Mouse (Mus musculus) heart, postnatal 10 days (tissue): ENCODE measurements around the gene Nr2e3. TPM values are rescaled to one million over a fixed set of nuclear protein-coding genes. Genes with fewer than 3 reads are reported as not detected.
"Not testable (repeated sequence)": the region's sequence is repeated elsewhere in the genome, so short reads cannot be mapped to it uniquely, and the experiment has no call there.

Experiments
- DNase-seq, 2 experiments: peaks; one replicate each; pipeline ENCODE4 v3.0.0; 2021
- intact Hi-C: fragments of 180-260 bp; cut with DNase I; formaldehyde crosslinking; loops from one replicate; pipeline ENCODE4 v1.15.1; 2025
- total RNA-seq, 2 experiments: library from RNA; stranded (reverse); gene quantifications; 2 replicates each; pipeline ENCODE4 v1.2.3; 2021

Nr2e3 gene
- not detected for total RNA-seq

DNA sequence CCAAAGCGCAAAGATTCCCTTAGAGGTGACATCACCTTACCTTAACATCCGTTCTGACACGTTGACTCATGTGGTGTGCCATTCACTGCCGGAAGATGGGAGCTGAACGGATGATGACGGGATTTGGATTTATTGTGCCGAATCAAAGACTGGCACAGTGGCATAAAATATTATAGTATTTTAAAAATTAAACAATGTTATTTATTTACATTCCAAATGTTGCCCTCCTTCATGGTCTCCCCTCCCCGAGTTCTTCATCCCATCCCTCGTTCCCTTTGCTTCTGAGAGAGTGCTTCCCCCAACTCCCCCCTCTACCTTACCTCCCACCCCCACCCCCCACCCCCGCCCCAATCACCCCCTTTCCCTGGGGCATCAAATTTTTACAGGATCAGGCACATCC is at the start of gene Nr2e3:
Gene Nr2e3, minus strand, starts transcription at position 101 of the 400 bp plus-strand sequence.
- DNase-seq = no peak
- intact Hi-C loops = loop anchor here (5.0 kb wide), 1 partner anchor 277 kb away; no protein-coding TSS in a partner anchor

DNA sequence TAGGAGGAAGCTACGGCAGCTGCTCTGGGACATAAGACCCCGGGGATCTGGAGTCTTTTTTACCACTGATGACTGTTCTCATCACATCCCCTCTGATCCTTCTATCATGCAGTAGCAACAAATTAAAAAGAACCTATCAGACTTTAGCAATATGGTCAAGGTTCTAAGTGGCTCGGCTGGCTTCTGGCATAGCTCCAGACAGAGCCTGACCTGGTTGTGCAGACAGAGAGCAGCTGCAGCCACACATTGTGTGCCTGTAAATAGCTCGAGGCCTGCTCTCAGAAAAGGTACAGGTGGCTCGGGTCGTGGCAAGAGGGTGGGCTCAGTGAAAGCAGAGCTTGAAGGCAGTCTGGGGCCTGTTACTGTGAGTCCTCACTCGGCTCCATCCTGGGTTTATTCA is 48.5 kb upstream of the Nr2e3 start:
- intact Hi-C loops = no loop called here
- DNase-seq = peak; percentile 11 to 15

DNA sequence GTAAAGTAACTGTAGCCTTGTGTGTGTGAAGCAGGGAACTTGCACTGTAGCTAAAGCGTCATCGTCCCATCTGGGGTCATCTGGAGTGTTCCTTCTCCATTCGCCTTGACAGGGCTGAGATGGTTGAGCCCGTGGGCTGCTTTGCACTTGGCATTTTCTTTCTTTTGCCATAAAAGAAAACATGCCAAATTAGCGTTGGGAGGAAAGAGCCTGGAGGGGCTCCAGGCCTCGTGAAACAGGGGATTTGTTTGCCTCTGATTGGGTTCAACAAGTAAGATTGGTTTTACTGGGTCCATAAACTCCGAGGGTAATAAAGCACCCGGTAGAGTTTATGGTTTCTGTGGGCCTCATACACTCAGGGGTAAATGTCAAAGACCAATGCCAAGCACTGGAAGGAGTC is 41.9 kb upstream of the Nr2e3 start:
- intact Hi-C loops = no loop called here
- DNase-seq = no peak

DNA sequence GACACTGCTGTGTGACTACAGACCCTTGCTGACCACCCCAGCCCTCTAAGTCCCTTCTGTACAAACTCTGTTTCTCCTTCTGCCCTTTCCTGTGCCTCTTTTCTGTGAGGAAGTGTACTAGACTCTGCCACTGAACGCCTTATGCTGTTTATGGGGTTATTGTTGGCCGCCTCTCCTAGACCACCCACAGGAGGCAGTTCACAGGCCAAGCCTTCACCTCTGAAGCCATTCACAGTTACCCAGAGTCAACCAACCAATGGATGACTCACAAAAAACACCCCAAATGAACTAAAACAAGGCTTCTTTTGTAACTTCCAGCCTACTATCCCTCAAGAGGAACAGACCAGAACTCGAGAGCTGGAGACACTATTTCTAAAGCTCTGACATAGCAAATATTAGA is 41.0 kb upstream of the Nr2e3 start:
- no peak for DNase-seq

DNA sequence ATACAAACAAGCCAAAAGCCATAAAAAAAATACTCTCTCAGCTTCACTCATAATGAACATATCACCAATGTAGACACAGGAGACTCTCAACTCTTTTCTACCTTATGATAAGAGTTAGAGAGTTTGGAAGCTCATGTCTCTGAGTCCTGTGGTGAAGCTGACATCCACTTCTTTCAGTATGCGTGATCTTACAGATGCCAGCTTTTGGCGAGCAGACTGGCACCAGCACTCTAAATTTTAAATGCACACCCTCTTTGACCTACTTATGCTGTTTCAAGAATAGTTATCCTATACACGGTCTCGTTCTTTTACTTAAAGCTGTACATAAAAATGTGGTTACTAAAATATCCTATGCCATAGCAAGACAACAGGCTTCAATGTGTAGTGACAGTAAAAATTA is 37.3 kb upstream of the Nr2e3 start:
- no peak for DNase-seq
- intact Hi-C loops = no loop called here

More for the DNA sequence above, 41.0 kb upstream of the Nr2e3 start:
- intact Hi-C loops = no loop called here

DNA sequence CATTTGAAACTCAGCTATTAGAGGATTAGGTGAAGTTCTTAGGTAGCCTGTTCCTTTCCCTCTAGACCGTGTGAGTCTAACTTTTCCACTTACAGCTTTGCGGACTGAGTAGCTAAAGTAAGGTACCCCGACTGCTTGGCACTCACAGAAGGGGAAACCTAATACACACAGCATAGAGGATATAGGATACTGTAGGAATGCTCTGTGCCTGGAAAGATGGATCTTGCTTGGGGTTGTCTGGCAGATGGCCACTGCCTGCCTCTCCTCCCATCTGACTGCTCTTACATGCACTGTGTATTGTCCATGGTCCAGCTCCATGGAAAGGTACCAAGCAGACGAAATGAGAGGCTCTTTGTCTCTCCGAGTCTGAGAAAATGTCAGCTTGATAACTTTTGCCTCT is 30.9 kb upstream of the Nr2e3 start:
- no peak for DNase-seq
- intact Hi-C loops = no loop called here

DNA sequence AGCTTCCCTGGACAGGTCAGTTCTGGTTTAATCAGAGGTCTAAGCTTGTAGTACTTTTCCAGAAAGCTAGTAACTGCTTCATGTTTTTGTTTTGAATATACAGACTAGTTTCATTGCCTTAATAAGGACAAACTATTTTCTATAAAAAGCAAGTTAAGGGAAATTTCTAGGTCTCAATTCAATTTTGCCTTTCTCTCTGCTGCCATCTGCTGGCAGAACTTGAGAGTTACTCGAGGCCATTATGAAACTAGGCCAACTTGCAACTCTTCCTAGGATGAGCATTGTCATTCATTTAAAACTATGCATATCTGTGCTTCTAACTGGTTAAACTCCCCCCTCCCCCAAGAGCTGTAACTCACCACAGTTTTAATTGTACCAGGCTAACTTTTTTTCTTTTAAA is 29.4 kb upstream of the Nr2e3 start:
- peak; percentile 66 to 81 for DNase-seq
- intact Hi-C loops = loop anchor here (1.0 kb wide), 1 partner anchor 31 kb away; no protein-coding TSS in a partner anchor

DNA sequence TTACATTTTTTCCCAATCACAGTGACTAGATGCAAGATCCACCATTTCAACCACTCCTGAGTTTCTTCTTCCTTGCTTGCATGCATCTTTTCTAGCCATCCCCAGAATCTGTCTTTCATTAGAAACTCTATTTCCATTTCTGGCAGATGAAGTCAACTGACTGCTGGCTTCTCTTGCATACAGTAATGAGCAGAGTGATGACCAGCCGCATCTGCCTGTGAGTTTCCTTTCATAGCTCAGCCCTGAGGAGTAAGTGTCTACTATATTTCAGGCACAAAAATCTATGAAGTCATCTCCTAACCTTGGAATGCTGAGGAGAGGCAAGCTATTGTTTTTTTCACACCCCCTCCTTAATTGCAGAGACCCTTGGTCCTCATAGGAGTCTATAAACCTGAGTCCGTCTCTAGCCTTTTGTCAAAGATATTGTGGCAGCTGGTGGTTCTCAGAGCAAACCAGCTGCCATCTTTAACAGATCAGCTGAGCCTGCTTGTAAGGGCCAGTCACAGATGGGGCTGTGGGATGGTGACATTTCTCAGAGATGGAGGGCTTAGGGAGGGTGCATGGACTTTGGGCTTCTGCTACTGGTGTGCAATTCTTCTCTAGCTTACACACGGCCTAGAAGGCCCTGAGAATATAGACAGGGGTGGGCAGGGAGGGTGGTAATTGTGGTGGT is 25.6 kb upstream of the Nr2e3 start:
- intact Hi-C loops = no loop called here
- no peak for DNase-seq

DNA sequence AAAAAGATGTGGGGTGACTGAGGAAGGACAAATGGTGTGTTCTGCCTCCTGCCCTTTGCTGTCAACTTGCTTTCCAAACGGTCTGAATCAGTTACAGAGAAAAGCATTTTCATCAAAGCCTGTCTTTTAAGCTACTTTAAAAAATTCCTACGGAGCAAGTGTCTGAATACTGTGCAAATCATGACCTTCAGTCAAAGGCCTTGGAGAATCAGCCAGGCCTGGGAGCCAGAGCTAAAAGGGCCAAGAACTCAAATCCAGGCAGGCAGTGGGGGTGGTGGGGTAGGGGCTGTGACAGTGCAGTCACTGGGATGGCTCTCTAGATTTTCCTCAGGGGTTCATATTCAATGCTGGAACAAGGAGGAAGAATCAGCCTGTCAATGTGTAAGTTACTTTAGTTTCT is 20.7 kb upstream of the Nr2e3 start:
- DNase-seq = no peak
- intact Hi-C loops = no loop called here

DNA sequence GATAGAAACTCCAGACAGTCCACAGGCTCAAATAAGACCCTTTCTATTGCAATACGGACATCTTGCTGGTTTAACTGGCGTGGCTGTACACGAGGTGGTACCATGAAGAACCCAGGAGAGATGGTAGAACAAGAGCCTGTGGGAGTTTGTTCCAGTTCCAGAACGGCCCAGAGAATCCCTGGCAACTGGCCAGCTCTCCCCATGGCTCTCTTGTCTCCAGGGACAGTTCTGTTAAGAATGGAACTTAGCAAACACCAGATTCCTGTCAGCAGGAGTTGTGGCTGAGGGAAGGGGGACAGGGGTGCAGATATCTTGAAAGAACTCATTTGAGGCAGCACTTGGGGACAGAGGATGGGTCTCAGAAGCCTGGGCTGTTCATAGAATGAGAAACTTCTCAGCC is 10.8 kb upstream of the Nr2e3 start:
- peak in 1 of 2 experiments; percentile 24 for DNase-seq

DNA sequence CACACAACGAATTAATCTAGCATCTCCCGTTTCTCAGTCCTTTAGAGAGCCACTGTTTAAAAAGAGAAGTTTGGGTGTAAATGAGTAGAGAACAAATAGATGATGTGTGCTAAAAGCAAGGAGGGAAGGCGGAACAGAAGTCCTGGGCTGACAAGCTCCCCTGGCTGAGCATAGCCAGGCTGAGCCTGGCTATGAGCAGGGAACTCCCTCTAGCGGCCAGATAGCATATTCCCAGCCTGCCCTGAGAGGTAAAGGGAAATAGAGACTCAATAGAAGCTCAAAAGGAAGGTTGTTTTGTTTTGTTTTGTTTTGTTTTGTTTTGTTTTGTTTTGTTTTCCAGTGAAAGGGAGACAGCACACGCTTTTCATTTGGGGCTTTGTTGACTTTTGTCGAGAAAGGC is 8.9 kb upstream of the Nr2e3 start:
- intact Hi-C loops = loop anchor here (2.0 kb wide), 1 partner anchor 247 kb away; no protein-coding TSS in a partner anchor
- peak; percentile 68 to 69 for DNase-seq

More for the DNA sequence above, 10.8 kb upstream of the Nr2e3 start:
- intact Hi-C loops = no loop called here

DNA sequence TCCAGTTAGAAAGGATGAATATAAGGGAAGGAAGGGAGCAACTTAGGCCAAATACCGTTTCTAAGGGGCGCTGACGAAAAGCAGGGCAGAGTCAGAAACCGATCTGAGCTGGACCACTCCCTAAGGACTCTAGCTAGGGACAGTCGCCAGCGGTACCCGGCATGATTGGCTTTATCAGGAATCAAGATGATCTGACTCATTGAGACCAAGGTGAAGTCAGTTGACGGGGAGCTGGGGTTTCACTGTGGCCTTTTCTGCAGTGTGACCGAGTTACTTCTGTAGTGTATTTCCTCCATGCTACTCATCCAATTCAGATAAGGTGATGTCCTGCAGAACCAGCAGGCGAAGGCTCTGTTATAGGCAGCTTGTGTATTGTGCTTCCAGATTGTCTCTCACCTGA is 4.6 kb upstream of the Nr2e3 start:
- intact Hi-C loops = no loop called here
- no peak for DNase-seq

DNA sequence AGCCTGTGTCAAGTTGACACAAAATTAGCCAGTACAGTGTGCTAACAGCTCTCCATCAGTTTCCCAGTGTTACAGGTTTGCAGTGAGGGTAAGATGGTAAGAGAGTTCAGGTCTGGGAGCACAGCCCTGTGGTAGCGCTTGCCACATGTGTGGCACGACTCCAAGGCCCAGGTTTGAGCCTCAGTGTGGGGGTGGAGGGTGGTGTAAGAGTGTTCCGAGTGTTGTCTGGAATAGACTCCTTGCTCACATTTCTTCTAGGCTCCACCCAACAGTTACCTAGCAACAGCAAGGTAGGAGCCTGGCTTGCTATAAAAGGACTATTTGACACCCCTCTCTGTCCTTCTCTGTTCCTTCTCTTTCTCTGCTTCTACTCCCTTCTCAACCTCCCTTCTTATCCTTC is 3.9 kb upstream of the Nr2e3 start:
- DNase-seq = no peak
- intact Hi-C loops = loop anchor here (5.0 kb wide), 1 partner anchor 273 kb away; no protein-coding TSS in a partner anchor

DNA sequence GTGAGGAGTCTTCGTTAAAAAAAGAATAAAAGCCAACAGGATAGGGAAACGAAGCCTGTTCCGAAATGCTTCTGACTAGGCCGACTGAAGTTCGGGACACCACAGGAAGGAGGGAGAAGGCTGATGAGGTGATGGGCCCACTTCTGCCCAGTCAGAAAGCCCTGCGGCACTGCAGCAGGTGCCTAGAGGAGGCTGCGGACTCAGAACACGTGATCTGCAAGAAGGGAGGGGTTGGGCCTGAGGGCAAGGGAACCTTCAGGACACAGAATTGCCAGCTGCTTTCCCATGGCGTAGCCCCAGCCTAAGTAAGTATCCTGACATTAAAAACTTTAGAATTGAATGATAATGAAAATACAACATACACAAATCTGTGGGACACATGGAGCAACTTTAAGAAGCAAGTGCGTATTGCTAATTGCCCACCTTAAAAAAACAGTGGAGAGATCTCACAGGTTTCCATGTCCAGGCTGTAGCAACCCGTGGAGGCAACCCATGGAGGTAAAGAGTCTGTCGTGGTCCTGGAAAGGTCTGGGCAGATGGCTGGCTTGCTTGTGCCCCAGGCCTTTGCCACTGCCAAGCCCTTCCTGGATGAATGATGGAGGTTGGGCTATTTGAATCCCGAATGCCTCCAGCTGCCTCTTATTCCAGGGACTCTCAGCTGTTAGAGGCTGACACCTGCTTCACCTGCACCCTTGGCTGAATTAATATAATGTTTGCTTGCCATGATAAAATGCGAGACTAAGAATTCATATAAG is 919 bp upstream of the Nr2e3 start:
- intact Hi-C loops = loop anchor here (5.0 kb wide), 1 partner anchor 276 kb away; no protein-coding TSS in a partner anchor
- no peak for DNase-seq

DNA sequence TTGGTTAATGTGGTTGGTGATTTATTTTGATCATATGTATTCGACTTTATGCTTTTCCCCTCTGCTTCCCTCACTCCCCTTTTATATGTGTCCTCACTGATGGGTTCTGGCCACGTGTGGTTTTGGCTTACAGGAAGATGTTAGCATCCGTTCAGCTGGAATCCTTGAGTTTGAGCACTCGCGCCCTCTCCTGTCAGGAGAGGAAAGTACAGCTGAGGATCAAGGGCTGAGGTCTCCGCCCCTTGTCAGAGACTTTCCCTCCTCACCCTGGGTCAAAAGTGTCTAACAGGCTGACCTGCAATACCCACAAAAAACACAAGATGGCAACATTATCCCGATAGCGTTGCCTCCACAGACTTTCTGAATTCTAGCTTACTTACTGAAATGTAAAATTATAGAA is 1.2 kb downstream of the Nr2e3 start:
- DNase-seq = peak; percentile 92 to 95
- intact Hi-C loops = loop anchor here (1.0 kb wide), 1 partner anchor 31 kb away; no protein-coding TSS in a partner anchor

DNA sequence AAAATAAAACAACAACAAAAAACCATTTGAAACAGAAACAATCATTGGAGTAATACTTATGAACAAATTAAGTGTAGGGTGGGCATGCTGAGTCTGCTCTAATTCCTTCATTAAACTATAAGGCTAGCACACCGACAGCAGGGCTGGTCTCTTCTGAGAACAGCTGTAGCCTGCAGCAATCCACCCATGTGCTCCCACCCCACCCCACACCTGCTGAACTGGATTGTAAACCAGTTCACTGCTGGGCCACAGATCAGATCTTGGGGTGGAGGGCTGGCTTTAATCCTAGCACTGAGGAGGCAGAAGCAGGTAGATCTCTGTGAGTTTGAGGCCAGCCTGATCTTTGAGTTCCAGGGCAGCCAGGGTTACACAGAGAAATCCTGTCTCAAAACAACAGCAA is 2.3 kb downstream of the Nr2e3 start:
- DNase-seq, intact Hi-C loops: not testable (repeated sequence)

DNA sequence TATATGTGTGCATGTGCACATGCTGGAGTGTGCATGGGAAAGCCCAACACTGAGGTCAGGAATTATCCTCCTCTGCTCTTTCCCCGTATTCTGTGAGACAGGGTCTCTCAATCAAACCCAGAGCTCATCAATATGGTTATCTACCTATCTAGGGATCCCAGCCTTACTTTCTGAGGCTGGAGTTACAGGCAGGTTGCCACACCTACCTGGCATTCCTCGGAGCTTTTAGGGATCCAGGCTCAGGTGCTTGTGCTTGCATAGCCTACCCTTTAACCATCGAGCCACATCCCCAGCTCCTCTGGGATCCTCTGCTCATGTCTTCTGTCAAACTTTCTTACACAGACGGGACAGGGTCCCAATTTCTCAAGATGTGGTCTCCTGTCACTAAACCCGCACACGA is 4.0 kb downstream of the Nr2e3 start:
- intact Hi-C loops = no loop called here

DNA sequence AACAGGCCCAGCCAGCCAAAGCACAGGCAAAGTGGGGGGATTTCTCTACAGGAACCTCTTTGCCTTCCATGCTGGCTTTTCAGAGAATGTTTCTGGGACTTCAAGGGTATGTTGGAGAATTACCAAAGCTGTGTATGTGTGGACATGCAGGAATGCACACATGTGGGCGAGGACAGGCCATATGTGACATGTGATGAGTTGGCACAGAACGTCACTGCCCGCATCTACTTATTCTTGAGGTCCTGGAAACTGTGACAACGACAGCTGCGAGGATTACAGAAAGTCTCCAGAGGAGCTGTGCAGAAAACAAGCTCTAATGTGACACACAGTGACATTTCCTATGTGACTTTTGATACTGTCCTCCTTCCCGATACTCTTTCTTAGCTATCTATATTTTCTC is 4.8 kb downstream of the Nr2e3 start:
- DNase-seq = peak; percentile 30 to 56
- intact Hi-C loops = no loop called here

More for the DNA sequence above, 4.0 kb downstream of the Nr2e3 start:
- DNase-seq = no peak

DNA sequence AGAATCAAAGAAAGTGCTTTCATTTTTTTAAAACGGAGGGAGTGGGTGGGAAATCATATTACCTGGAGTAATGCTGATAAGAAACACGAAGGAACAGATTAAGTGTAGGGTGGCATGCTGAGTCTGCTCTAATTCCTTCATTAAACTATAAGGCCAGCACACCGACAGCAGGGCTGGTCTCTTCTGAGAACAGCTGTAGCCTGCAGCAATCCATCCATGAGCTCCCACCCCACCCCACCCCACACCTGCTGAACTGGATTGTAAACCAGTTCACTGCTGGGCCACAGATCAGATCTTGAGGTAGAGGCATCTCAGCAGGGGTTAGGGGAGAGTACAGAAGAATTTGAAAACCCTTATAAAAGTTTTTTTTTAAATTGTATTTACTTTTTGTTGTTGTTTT is 5.3 kb downstream of the Nr2e3 start:
- intact Hi-C loops = no loop called here

DNA sequence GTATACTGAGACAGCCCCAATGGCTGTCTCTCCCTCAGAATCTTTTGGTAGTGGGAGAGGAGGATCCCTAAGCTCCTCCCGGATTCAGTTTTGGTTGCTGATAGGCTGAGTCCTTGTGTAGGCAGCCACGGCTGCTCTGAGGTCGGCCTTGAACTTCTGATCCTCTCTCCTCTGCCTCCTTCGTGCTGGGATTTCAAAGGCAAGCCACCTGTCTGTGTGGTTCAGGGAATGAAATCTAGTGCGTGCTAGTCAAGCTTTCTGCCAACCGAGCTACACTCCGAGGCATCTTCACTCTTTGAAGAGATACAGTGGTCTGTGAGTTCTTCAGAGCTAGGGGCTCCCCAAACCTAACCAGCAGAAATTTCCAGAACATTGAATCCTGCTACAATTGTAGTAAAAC is 6.9 kb downstream of the Nr2e3 start:
- intact Hi-C loops = no loop called here
- no peak for DNase-seq

More for the DNA sequence above, 5.3 kb downstream of the Nr2e3 start:
- no peak for DNase-seq

DNA sequence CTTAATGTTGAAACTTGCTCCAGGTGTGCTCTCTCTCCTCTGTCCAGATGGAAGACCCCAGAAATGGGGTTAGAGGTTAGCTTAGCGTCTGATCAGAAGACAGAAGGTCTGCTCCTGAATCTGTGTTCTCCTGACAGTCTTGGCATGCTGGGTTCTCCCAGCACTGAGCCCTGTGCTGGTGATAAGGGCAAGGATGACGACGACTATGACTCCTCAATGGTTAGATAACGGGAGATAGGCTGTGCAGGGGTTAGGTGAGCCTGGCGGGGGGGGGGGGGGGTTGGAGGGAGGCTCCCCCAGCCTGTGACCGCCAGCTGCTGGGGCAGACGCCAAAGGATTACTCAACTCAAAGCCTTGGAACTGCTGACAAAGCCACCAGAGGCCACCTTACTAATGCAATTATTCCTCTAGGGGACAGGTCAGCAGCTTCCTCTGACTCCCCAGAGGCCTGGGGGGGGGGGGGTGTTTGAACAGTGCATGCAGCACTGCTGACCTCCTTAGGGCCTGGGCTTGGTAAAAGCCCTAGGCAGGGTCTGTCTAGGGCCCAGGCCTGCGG is 7.9 kb downstream of the Nr2e3 start:
- no peak for DNase-seq
- intact Hi-C loops = no loop called here

DNA sequence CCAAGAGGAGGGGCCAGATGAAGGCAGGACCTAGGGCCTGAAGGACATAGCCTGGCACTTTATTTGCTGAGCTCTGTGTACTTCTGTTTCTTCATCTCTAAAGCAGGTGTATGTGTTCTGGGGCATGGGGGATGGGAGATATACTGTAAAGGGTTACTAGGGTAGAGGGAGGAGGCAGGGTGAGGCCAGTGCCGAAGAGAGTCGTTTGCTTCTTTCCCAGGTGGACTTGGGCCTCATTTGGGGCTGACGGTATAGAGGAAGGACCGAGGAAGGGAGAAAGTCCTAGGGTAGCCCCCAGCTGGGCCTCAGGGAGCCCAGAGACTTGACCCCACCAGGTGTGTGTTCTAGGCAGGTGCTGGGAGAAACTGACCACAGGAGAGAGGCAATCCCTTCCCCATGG is 8.5 kb downstream of the Nr2e3 start:
- intact Hi-C loops = no loop called here
- DNase-seq = no peak
